In the genomic region with DNA sequence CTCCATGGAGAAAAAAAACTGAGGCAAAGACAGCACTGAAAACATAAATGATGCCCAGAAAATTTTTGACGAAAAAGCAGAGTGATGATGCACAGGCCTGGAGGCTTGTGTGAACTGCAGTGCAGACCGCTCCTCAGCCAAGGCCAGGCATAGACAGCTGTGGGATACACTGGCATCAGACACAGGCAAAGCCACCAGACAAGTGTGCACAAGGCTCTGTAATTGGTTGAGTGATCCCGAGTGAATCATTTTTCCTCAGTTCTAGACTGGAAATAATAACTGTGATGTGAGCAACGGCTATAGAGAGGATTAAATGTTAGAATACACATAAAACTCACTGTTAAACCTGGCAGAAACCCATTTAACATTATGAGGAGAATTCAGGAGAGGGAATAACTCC, we compare ENCODE assay signal across 10 mouse cellular contexts.
"Had no signal": no experiment of that assay in that cellular context is flagged by ENCODE, and none has a peak within 500 bp of the region (broad histone marks: within the 10 kb centered on the region; RNA-seq: fewer than 3 reads in every experiment).

No protein-coding gene starts in this region.

- H3K4me2 ChIP-seq: midbrain, embryonic 12.5 days had no signal

- H3K9ac ChIP-seq: liver, embryonic 14.5 days; midbrain, embryonic 12.5 days had no signal

- ATAC-seq: midbrain, embryonic 16.5 days had no signal

- H3K4me1 ChIP-seq: midbrain, embryonic 12.5 days had no signal

- H3K9me3 ChIP-seq: midbrain, embryonic 12.5 days had no signal

- DNase-seq: kidney, adult 18-20 months; kidney, postnatal 10 days; kidney, postnatal 4 days; lung, adult 18-20 months; right cerebral cortex, postnatal 14 days; thymus, postnatal 36 days had no signal

- H3K36me3 ChIP-seq: midbrain, embryonic 12.5 days had no signal

- H3K4me3 ChIP-seq: layer of hippocampus, adult 2 months; midbrain, embryonic 12.5 days had no signal

- H3K27ac ChIP-seq: layer of hippocampus, adult 2 months; liver, embryonic 14.5 days; midbrain, embryonic 12.5 days had no signal
